Mouse (Mus musculus): Measurements from ENCODE around the gene Trim25. TPM values are rescaled to one million over a fixed set of nuclear protein-coding genes. Genes with fewer than 3 reads are reported as not detected.

Trim25 gene
- polyA plus RNA-seq, 1 experiment from 2014 or later = 15.9 TPM

GRCm38 (mm10) chr11:89066750-89067149, 67.6 kb downstream of the Trim25 start, which contains the start of gene Dgke:
Dgke (minus strand) TSS chr11:89066850.
- H3K27ac ChIP-seq (replicated peaks in 1 of 2; ENCODE audit: control insufficient read depth in 1 of 2, insufficient read depth in 1 of 2, low read depth in 2 of 2, low read length in 2 of 2) = 0 out of 4 replicates have a peak within 1 kb of the TSS, but pooled peaks of 1 of the 2 experiments have one; percentile 9
- H3K9ac ChIP-seq (ENCODE audit: low read length) = no peak within 1 kb of the TSS
- ATAC-seq (ENCODE audit: insufficient number of reproducible peaks, insufficient read depth, low FRiP score, low read depth) = no peak
- H3K4me1 ChIP-seq (ENCODE audit: control insufficient read depth in 2 of 2, insufficient read depth in 2 of 2, low read length in 2 of 2) = peaks cover 10 to 15% of the 10 kb centered on the region in 2 experiments
- H3K36me3 ChIP-seq (ENCODE audit: control insufficient read depth, insufficient read depth, low read length) = no peaks in the 10 kb centered on the region
- H3K4me3 ChIP-seq (ENCODE audit: control insufficient read depth in 1 of 2, insufficient read depth in 1 of 2, low read depth in 1 of 2, low read length in 2 of 2) = no peak within 1 kb of the TSS
- no peak within 1 kb of the TSS for H3K4me2 ChIP-seq (ENCODE audit: low read length)
- 79% methylated on average over 1 of the region's 1 CpGs for WGBS
- no peaks in the 10 kb centered on the region for H3K27me3 ChIP-seq (ENCODE audit: control insufficient read depth, insufficient read depth, low read length)
- H3K9me3 ChIP-seq (ENCODE audit: control insufficient read depth, low read length) = no peaks in the 10 kb centered on the region

GRCm38 (mm10) chr11:89067301-89067822, 68.2 kb downstream of the Trim25 start:
- Histone ChIP-seq H3K27me3 (ENCODE audit: control insufficient read depth, insufficient read depth, low read length) (no peaks in the 10 kb centered on the region), H3K9ac (ENCODE audit: low read length) (no peak overlapping the region), H3K9me3 (ENCODE audit: control insufficient read depth, low read length) (no peaks in the 10 kb centered on the region), H3K27ac (replicated peaks in 1 of 2; ENCODE audit: control insufficient read depth in 1 of 2, insufficient read depth in 1 of 2, low read depth in 2 of 2, low read length in 2 of 2) (0 out of 4 replicates have a peak overlapping the region, but pooled peaks of 1 of the 2 experiments have one; percentile 9), H3K4me3 (ENCODE audit: control insufficient read depth in 1 of 2, insufficient read depth in 1 of 2, low read depth in 1 of 2, low read length in 2 of 2) (no peak overlapping the region), H3K4me2 (ENCODE audit: low read length) (no peak overlapping the region), H3K4me1 (ENCODE audit: control insufficient read depth in 2 of 2, insufficient read depth in 2 of 2, low read length in 2 of 2) (peaks cover 10 to 15% of the 10 kb centered on the region in 2 experiments), H3K36me3 (ENCODE audit: control insufficient read depth, insufficient read depth, low read length) (no peaks in the 10 kb centered on the region)
- ATAC-seq (ENCODE audit: insufficient number of reproducible peaks, insufficient read depth, low FRiP score, low read depth) = no peak
- WGBS = 67% methylated on average over 6 of the region's 6 CpGs

GRCm38 (mm10) chr11:89067871-89068490, 68.8 kb downstream of the Trim25 start:
- no peak for ATAC-seq (ENCODE audit: insufficient number of reproducible peaks, insufficient read depth, low FRiP score, low read depth)
- no peak overlapping the region for H3K4me3 ChIP-seq (ENCODE audit: control insufficient read depth in 1 of 2, insufficient read depth in 1 of 2, low read depth in 1 of 2, low read length in 2 of 2)
- 54% methylated on average over 11 of the region's 11 CpGs for WGBS
- H3K9ac ChIP-seq (ENCODE audit: low read length) = 0 out of 2 replicates have a peak overlapping the region, but pooled peaks have one; percentile 11
- H3K36me3 ChIP-seq (ENCODE audit: control insufficient read depth, insufficient read depth, low read length) = no peaks in the 10 kb centered on the region
- peaks cover 10 to 15% of the 10 kb centered on the region in 2 experiments for H3K4me1 ChIP-seq (ENCODE audit: control insufficient read depth in 2 of 2, insufficient read depth in 2 of 2, low read length in 2 of 2)
- H3K27me3 ChIP-seq (ENCODE audit: control insufficient read depth, insufficient read depth, low read length) = no peaks in the 10 kb centered on the region
- no peak overlapping the region for H3K27ac ChIP-seq (replicated peaks in 1 of 2; ENCODE audit: control insufficient read depth in 1 of 2, insufficient read depth in 1 of 2, low read depth in 2 of 2, low read length in 2 of 2)
- no peak overlapping the region for H3K4me2 ChIP-seq (ENCODE audit: low read length)
- H3K9me3 ChIP-seq (ENCODE audit: control insufficient read depth, low read length) = no peaks in the 10 kb centered on the region

- 74% methylated on average over 14 of the region's 14 CpGs for WGBS
These were observed 69.5 kb downstream of the Trim25 start for GRCm38 (mm10) chr11:89068649-89069048.

GRCm38 (mm10) chr11:89069303-89069702, 70.1 kb downstream of the Trim25 start:
- Histone ChIP-seq H3K27me3 (ENCODE audit: control insufficient read depth, insufficient read depth, low read length) (no peaks in the 10 kb centered on the region), H3K4me3 (ENCODE audit: control insufficient read depth in 1 of 2, insufficient read depth in 1 of 2, low read depth in 1 of 2, low read length in 2 of 2) (no peak overlapping the region), H3K36me3 (ENCODE audit: control insufficient read depth, insufficient read depth, low read length) (no peaks in the 10 kb centered on the region), H3K9ac (ENCODE audit: low read length) (no peak overlapping the region), H3K27ac (replicated peaks in 1 of 2; ENCODE audit: control insufficient read depth in 1 of 2, insufficient read depth in 1 of 2, low read depth in 2 of 2, low read length in 2 of 2) (no peak overlapping the region), H3K9me3 (ENCODE audit: control insufficient read depth, low read length) (no peaks in the 10 kb centered on the region), H3K4me1 (ENCODE audit: control insufficient read depth in 2 of 2, insufficient read depth in 2 of 2, low read length in 2 of 2) (peaks cover 10 to 15% of the 10 kb centered on the region in 2 experiments), H3K4me2 (ENCODE audit: low read length) (no peak overlapping the region)
- ATAC-seq (ENCODE audit: insufficient number of reproducible peaks, insufficient read depth, low FRiP score, low read depth) = no peak
- WGBS = 25% methylated on average over 6 of the region's 6 CpGs

More at GRCm38 (mm10) chr11:89068649-89069048, 69.5 kb downstream of the Trim25 start:
- Histone ChIP-seq H3K27ac (replicated peaks in 1 of 2; ENCODE audit: control insufficient read depth in 1 of 2, insufficient read depth in 1 of 2, low read depth in 2 of 2, low read length in 2 of 2) (no peak overlapping the region), H3K4me3 (ENCODE audit: control insufficient read depth in 1 of 2, insufficient read depth in 1 of 2, low read depth in 1 of 2, low read length in 2 of 2) (no peak overlapping the region), H3K9ac (ENCODE audit: low read length) (no peak overlapping the region), H3K36me3 (ENCODE audit: control insufficient read depth, insufficient read depth, low read length) (no peaks in the 10 kb centered on the region), H3K9me3 (ENCODE audit: control insufficient read depth, low read length) (no peaks in the 10 kb centered on the region), H3K4me2 (ENCODE audit: low read length) (no peak overlapping the region), H3K4me1 (ENCODE audit: control insufficient read depth in 2 of 2, insufficient read depth in 2 of 2, low read length in 2 of 2) (peaks cover 10 to 15% of the 10 kb centered on the region in 2 experiments), H3K27me3 (ENCODE audit: control insufficient read depth, insufficient read depth, low read length) (no peaks in the 10 kb centered on the region)
- no peak for ATAC-seq (ENCODE audit: insufficient number of reproducible peaks, insufficient read depth, low FRiP score, low read depth)

Other genes with a start within 250 kb of the Trim25 start
- gene Akap1, start 134.8 kb upstream of the Trim25 start, polyA plus RNA-seq (2014; fragmentation: Nextera tagmentation; extraction: Ambion mirVana) = 40.5 and 42.0 TPM in 2 replicates
- gene Scpep1, start 43.9 kb upstream of the Trim25 start, polyA plus RNA-seq (2014; fragmentation: Nextera tagmentation; extraction: Ambion mirVana) = 48.0 and 49.9 TPM in 2 replicates
- not detected in 2 replicates for gene Elobl, start 32.4 kb upstream of the Trim25 start, polyA plus RNA-seq (2014; fragmentation: Nextera tagmentation; extraction: Ambion mirVana)
- gene Coil, start 29.1 kb upstream of the Trim25 start, polyA plus RNA-seq (2014; fragmentation: Nextera tagmentation; extraction: Ambion mirVana) = 6.5 and 6.6 TPM in 2 replicates
- 5.7 and 6.7 TPM in 2 replicates for gene Dgke, start 67.5 kb downstream of the Trim25 start, polyA plus RNA-seq (2014; fragmentation: Nextera tagmentation; extraction: Ambion mirVana)
- not detected in 2 replicates for gene Gm525, start 74.5 kb downstream of the Trim25 start, polyA plus RNA-seq (2014; fragmentation: Nextera tagmentation; extraction: Ambion mirVana)